Mouse (Mus musculus) MEL (cell line): ENCODE data around the gene Mapk1. TPM values are rescaled to one million over a fixed set of nuclear protein-coding genes. Genes with fewer than 3 reads are reported as not detected.

ENCODE experiments used
- DNase-seq: peaks from one replicate; pipeline ENCODE4 v3.0.0; 2011; ENCODE audit warnings: low read depth, low spot score
- H3K27ac ChIP-seq: 2 replicates; pipeline ENCODE4 v1.5.1; 2012; ENCODE audit warnings: low read depth, mild to moderate bottlenecking, control low read depth, low read length, moderate library complexity; ENCODE audit not compliant: control insufficient read depth
- H3K27me3 ChIP-seq, 2 experiments: fragments of 150-350 bp in 1 of 2; sonication (generic) in 1 of 2; 2 replicates each; pipeline ENCODE4 v1.6.1; 2012; ENCODE audit warnings: low read length in 2 of 2, mild to moderate bottlenecking in 2 of 2, improper control_type of control experiment in 1 of 2, moderate library complexity in 1 of 2; ENCODE audit not compliant: insufficient read depth in 2 of 2, control insufficient read depth in 1 of 2
- H3K36me3 ChIP-seq, 2 experiments: 2 replicates each; pipeline ENCODE4 v1.6.1; 2012 to 2014; ENCODE audit warnings: low read length in 2 of 2, improper control_type of control experiment in 1 of 2, inconsistent platforms in 1 of 2, mild to moderate bottlenecking in 1 of 2; ENCODE audit not compliant: insufficient read depth in 2 of 2, control insufficient read depth in 1 of 2
- H3K4me1 ChIP-seq, 2 experiments: fragments of 150-350 bp in 1 of 2; sonication (generic) in 1 of 2; 2 replicates each; pipeline ENCODE4 v1.6.1; 2012; ENCODE audit warnings: low read length in 2 of 2, improper control_type of control experiment in 1 of 2, mild to moderate bottlenecking in 1 of 2; ENCODE audit not compliant: insufficient read depth in 2 of 2, control insufficient read depth in 1 of 2
- H3K4me3 ChIP-seq, 2 experiments: fragments of 150-350 bp in 1 of 2; sonication (generic) in 1 of 2; 2 replicates each; pipeline ENCODE4 v1.5.1; 2012; ENCODE audit warnings: low read depth in 2 of 2, low read length in 2 of 2, mild to moderate bottlenecking in 2 of 2, moderate library complexity in 2 of 2, control low read depth in 1 of 2, improper control_type of control experiment in 1 of 2; ENCODE audit not compliant: control insufficient read depth in 1 of 2, insufficient read depth in 1 of 2
- H3K79me2 ChIP-seq: 2 replicates; pipeline ENCODE4 v1.6.1; 2012; ENCODE audit warnings: mild to moderate bottlenecking, low read length, moderate library complexity; ENCODE audit not compliant: control insufficient read depth, poor library complexity, insufficient read depth
- H3K9ac ChIP-seq: 2 replicates; pipeline ENCODE4 v1.6.1; 2012; ENCODE audit warnings: low read depth, mild to moderate bottlenecking, control low read depth, low read length, moderate library complexity; ENCODE audit not compliant: control insufficient read depth, poor library complexity, severe bottlenecking
- H3K9me3 ChIP-seq: fragments of 150-350 bp; sonication (generic); replicated peaks from 2 replicates; pipeline ENCODE4 v1.6.1; 2012; ENCODE audit warnings: mild to moderate bottlenecking, low read length, improper control_type of control experiment, moderate library complexity; ENCODE audit not compliant: insufficient read depth
- BHLHE40 ChIP-seq: IDR thresholded peaks from 2 replicates; pipeline ENCODE4 v1.6.1; 2012; ENCODE audit warnings: low read depth, mild to moderate bottlenecking, inconsistent platforms, low read length, improper control_type of control experiment, borderline replicate concordance
- CHD1 ChIP-seq: IDR thresholded peaks from 2 replicates; pipeline ENCODE4 v1.6.1; 2012; ENCODE audit warnings: low read depth, mild to moderate bottlenecking, inconsistent platforms, low read length, improper control_type of control experiment
- CHD2 ChIP-seq: IDR thresholded peaks from 2 replicates; pipeline ENCODE4 v1.6.1; 2011; ENCODE audit warnings: low read length, improper control_type of control experiment
- CTCF ChIP-seq, 3 experiments: IDR thresholded peaks in 2 of 3; conservative IDR thresholded peaks in 1 of 3; 2 replicates each; pipeline ENCODE4 v1.5.1; 2011 to 2012; ENCODE audit warnings: low read length in 3 of 3, low read depth in 2 of 3, mild to moderate bottlenecking in 2 of 3, improper control_type of control experiment in 1 of 3, inconsistent platforms in 1 of 3, mixed read lengths in 1 of 3, moderate library complexity in 1 of 3; ENCODE audit not compliant: control insufficient read depth in 1 of 3, insufficient read depth in 1 of 3, poor library complexity in 1 of 3, severe bottlenecking in 1 of 3
- E2F4 ChIP-seq: IDR thresholded peaks from 2 replicates; pipeline ENCODE4 v1.6.1; 2011; ENCODE audit warnings: low read depth, low read length, improper control_type of control experiment, borderline replicate concordance
- ELF1 ChIP-seq: IDR thresholded peaks from 2 replicates; pipeline ENCODE4 v1.6.1; 2014; ENCODE audit warnings: low read depth, mild to moderate bottlenecking, inconsistent platforms, low read length, improper control_type of control experiment, moderate library complexity
- EP300 ChIP-seq, 2 experiments: IDR thresholded peaks; 2 replicates each; pipeline ENCODE4 v1.6.1; 2011; ENCODE audit warnings: improper control_type of control experiment in 2 of 2, low read length in 2 of 2, low read depth in 1 of 2, mild to moderate bottlenecking in 1 of 2
- ETS1 ChIP-seq: IDR thresholded peaks from 2 replicates; pipeline ENCODE4 v1.6.1; 2012; ENCODE audit warnings: low read depth, mild to moderate bottlenecking, inconsistent platforms, low read length, improper control_type of control experiment, moderate library complexity
- GABPA ChIP-seq: IDR thresholded peaks from 2 replicates; pipeline ENCODE4 v1.6.1; 2012; ENCODE audit warnings: low read depth, mild to moderate bottlenecking, inconsistent platforms, low read length, improper control_type of control experiment, moderate library complexity
- GATA1 ChIP-seq: IDR thresholded peaks from 2 replicates; pipeline ENCODE4 v1.6.1; 2011; ENCODE audit warnings: low read depth, low read length, improper control_type of control experiment
- HCFC1 ChIP-seq: IDR thresholded peaks from 2 replicates; pipeline ENCODE4 v1.6.1; 2012; ENCODE audit warnings: low read depth, mild to moderate bottlenecking, inconsistent platforms, low read length, improper control_type of control experiment, moderate library complexity
- JUND ChIP-seq: IDR thresholded peaks from 2 replicates; pipeline ENCODE4 v1.6.1; 2011; ENCODE audit warnings: low read depth, mild to moderate bottlenecking, improper control_type of control experiment, low read length
- KAT2A ChIP-seq: conservative IDR thresholded peaks from 2 replicates; pipeline ENCODE4 v1.6.1; 2012; ENCODE audit warnings: low read depth, low read length, improper control_type of control experiment, inconsistent platforms
- MAFK ChIP-seq: IDR thresholded peaks from 2 replicates; pipeline ENCODE4 v1.6.1; 2011; ENCODE audit warnings: low read depth, mild to moderate bottlenecking, low read length, improper control_type of control experiment, borderline replicate concordance
- MAX ChIP-seq: IDR thresholded peaks from 2 replicates; pipeline ENCODE4 v1.6.1; 2011; ENCODE audit warnings: low read length, improper control_type of control experiment
- MAZ ChIP-seq: IDR thresholded peaks from 2 replicates; pipeline ENCODE4 v1.6.1; 2012; ENCODE audit warnings: low read depth, mild to moderate bottlenecking, inconsistent platforms, low read length, improper control_type of control experiment
- MEF2A ChIP-seq: IDR thresholded peaks from 2 replicates; pipeline ENCODE4 v1.6.1; 2014; ENCODE audit warnings: low read depth, mild to moderate bottlenecking, inconsistent platforms, low read length, improper control_type of control experiment; ENCODE audit not compliant: poor library complexity, insufficient replicate concordance, severe bottlenecking; ENCODE audit errors: extremely low read depth
- MXI1 ChIP-seq: IDR thresholded peaks from 2 replicates; pipeline ENCODE4 v1.6.1; 2011; ENCODE audit warnings: mild to moderate bottlenecking, low read depth, low read length, improper control_type of control experiment
- MYB ChIP-seq: IDR thresholded peaks from 2 replicates; pipeline ENCODE4 v1.6.1; 2011; ENCODE audit warnings: mild to moderate bottlenecking, low read depth, low read length, improper control_type of control experiment
- MYC ChIP-seq: IDR thresholded peaks from 2 replicates; pipeline ENCODE4 v1.6.1; 2011; ENCODE audit warnings: low read depth, mild to moderate bottlenecking, low read length, improper control_type of control experiment, moderate library complexity
- NELFE ChIP-seq: IDR thresholded peaks from 2 replicates; pipeline ENCODE4 v1.6.1; 2011; ENCODE audit warnings: low read depth, low read length, improper control_type of control experiment
- POLR2A ChIP-seq, 2 experiments: IDR thresholded peaks; 2 replicates each; pipeline ENCODE4 v1.6.1; 2011 to 2012; ENCODE audit warnings: low read length in 2 of 2, mild to moderate bottlenecking in 2 of 2, control low read depth in 1 of 2, improper control_type of control experiment in 1 of 2, low read depth in 1 of 2, moderate library complexity in 1 of 2; ENCODE audit not compliant: control insufficient read depth in 1 of 2, insufficient read depth in 1 of 2, poor library complexity in 1 of 2
- POLR2AphosphoS2 ChIP-seq: IDR thresholded peaks from 2 replicates; pipeline ENCODE4 v1.6.1; 2011; ENCODE audit warnings: low read length, improper control_type of control experiment
- POLR2AphosphoS5 ChIP-seq: IDR thresholded peaks from 2 replicates; pipeline ENCODE4 v1.6.1; 2012; ENCODE audit warnings: low read depth, borderline replicate concordance, mild to moderate bottlenecking, inconsistent platforms, low read length, moderate library complexity, mixed read lengths
- RAD21 ChIP-seq: IDR thresholded peaks from 2 replicates; pipeline ENCODE4 v1.6.1; 2011; ENCODE audit warnings: mild to moderate bottlenecking, low read depth, low read length, improper control_type of control experiment
- RCOR1 ChIP-seq: IDR thresholded peaks from 2 replicates; pipeline ENCODE4 v1.6.1; 2012; ENCODE audit warnings: low read depth, mild to moderate bottlenecking, inconsistent platforms, low read length, improper control_type of control experiment
- SIN3A ChIP-seq: IDR thresholded peaks from 2 replicates; pipeline ENCODE4 v1.6.1; 2012; ENCODE audit warnings: low read length, improper control_type of control experiment, inconsistent platforms
- SMC3 ChIP-seq: IDR thresholded peaks from 2 replicates; pipeline ENCODE4 v1.6.1; 2011; ENCODE audit warnings: low read depth, low read length, improper control_type of control experiment
- TAL1 ChIP-seq: IDR thresholded peaks from 2 replicates; pipeline ENCODE4 v1.6.1; 2012; ENCODE audit warnings: mild to moderate bottlenecking, inconsistent platforms, low read length, moderate library complexity, mixed read lengths
- TBP ChIP-seq: IDR thresholded peaks from 2 replicates; pipeline ENCODE4 v1.8.0; 2011; ENCODE audit warnings: low read depth, low read length, improper control_type of control experiment
- TCF12 ChIP-seq: IDR thresholded peaks from 2 replicates; pipeline ENCODE4 v1.6.1; 2014; ENCODE audit warnings: low read depth, mild to moderate bottlenecking, inconsistent platforms, low read length, improper control_type of control experiment, moderate library complexity
- UBTF ChIP-seq: IDR thresholded peaks from 2 replicates; pipeline ENCODE4 v1.6.1; 2012; ENCODE audit warnings: low read depth, mild to moderate bottlenecking, inconsistent platforms, low read length, improper control_type of control experiment, moderate library complexity, borderline replicate concordance; ENCODE audit not compliant: insufficient read depth
- USF1 ChIP-seq: IDR thresholded peaks from 2 replicates; pipeline ENCODE4 v1.6.1; 2014; ENCODE audit warnings: low read depth, mild to moderate bottlenecking, inconsistent platforms, low read length, improper control_type of control experiment, moderate library complexity
- USF2 ChIP-seq, 2 experiments: IDR thresholded peaks; 2 replicates each; pipeline ENCODE4 v1.6.1; 2011 to 2012; ENCODE audit warnings: improper control_type of control experiment in 2 of 2, low read length in 2 of 2, borderline replicate concordance in 1 of 2, inconsistent platforms in 1 of 2, low read depth in 1 of 2, mild to moderate bottlenecking in 1 of 2; ENCODE audit not compliant: insufficient read depth in 1 of 2
- ZC3H11A ChIP-seq: IDR thresholded peaks from 2 replicates; pipeline ENCODE4 v1.6.1; 2012; ENCODE audit warnings: low read depth, mild to moderate bottlenecking, inconsistent platforms, low read length, improper control_type of control experiment
- ZKSCAN1 ChIP-seq: IDR thresholded peaks from 2 replicates; pipeline ENCODE4 v1.6.1; 2012; ENCODE audit warnings: low read depth, mild to moderate bottlenecking, inconsistent platforms, low read length, improper control_type of control experiment, moderate library complexity
- ZMIZ1 ChIP-seq: IDR thresholded peaks from 2 replicates; pipeline ENCODE4 v1.6.1; 2012; ENCODE audit warnings: low read depth, mild to moderate bottlenecking, inconsistent platforms, low read length, improper control_type of control experiment, moderate library complexity
- ZNF384 ChIP-seq: IDR thresholded peaks from 2 replicates; pipeline ENCODE4 v1.6.1; 2012; ENCODE audit warnings: low read depth, mild to moderate bottlenecking, inconsistent platforms, low read length, improper control_type of control experiment
- polyA plus RNA-seq, 2 experiments: library from polyadenylated mRNA; stranded (reverse) in 1 of 2; unstranded in 1 of 2; fragments of >175 nt in 1 of 2; fragments of >200 nt in 1 of 2; gene quantifications; 2 replicates each; pipeline versions ENCODE4 v1.2.1 to v1.2.4; 2012; ENCODE audit warnings: low replicate concordance in 2 of 2, low read depth in 1 of 2; ENCODE audit not compliant: insufficient read length in 2 of 2, insufficient read depth in 1 of 2, missing spikeins in 1 of 2
- total RNA-seq: library from RNA; depleted of rRNA; stranded (reverse); fragments of 300-350 nt; gene quantifications from 2 replicates; pipeline ENCODE4 v1.2.3, GENCODE M21; 2012; rRNA removed

Mapk1 gene
- 125 and 131 TPM in 2 replicates for total RNA-seq
- polyA plus RNA-seq: 100 to 1,000 TPM; 144 to 225 TPM

DNA sequence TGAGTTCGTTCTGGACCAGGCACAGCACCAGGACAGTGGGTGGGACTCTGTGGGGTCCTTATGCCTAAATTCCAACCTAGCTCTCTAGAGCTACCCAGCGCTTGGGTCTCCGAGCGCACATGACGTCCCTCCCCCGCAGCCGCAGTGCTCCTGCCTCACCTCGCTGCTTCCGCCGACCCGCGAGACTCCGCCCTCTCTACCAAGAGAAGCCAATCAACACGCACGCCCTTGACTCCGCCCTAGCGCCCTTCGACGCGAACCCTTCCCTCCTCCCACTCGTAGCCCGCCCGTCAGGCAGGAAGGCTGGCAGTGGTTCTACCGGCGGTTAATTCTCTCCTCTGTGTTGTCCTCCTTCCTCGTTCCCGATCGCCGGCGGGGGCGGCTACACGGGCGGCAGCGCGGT lies at the start of gene Mapk1:
TSS of gene Mapk1 (plus strand) at position 252 of the 403 bp plus-strand sequence.
- Histone ChIP-seq H3K79me2 (peaks cover 41% of the 10 kb centered on the region), H3K4me1 (peaks cover 11 to 16% of the 10 kb centered on the region in 2 experiments), H3K9me3 (no peaks in the 10 kb centered on the region), H3K27ac (peak within 1 kb of the TSS; percentile 70), H3K36me3 (peaks cover 15 to 25% of the 10 kb centered on the region in 2 experiments), H3K27me3 (no peaks in the 10 kb centered on the region), H3K4me3 (peak within 1 kb of the TSS; percentile 70 to 90), H3K9ac (peak within 1 kb of the TSS; percentile 86)
- peak; percentile 98 for DNase-seq
- TF ChIP-seq BHLHE40: no peak
- no peak for TF ChIP-seq RCOR1
- TF ChIP-seq UBTF: no peak
- TF ChIP-seq ZC3H11A: no peak
- TF ChIP-seq CTCF (IDR thresholded peaks at IDR 0.05 in 2 of 3, conservative IDR thresholded peaks at IDR 0.05 in 1 of 3; ENCODE audit: control insufficient read depth in 1 of 3, insufficient read depth in 1 of 3, low read depth in 2 of 3, low read length in 3 of 3, poor library complexity in 1 of 3, severe bottlenecking in 1 of 3): no peak
- TF ChIP-seq MAFK: no peak
- 0 out of 2 replicates have a peak, but pooled peaks have one; percentile 47 for TF ChIP-seq ETS1
- TF ChIP-seq POLR2AphosphoS5: no peak
- peak; percentile 74 for TF ChIP-seq MAX
- TF ChIP-seq POLR2AphosphoS2: peak; percentile 96
- peak; percentile 77 for TF ChIP-seq ELF1
- no peak for TF ChIP-seq GABPA
- no peak for TF ChIP-seq EP300 (IDR thresholded peaks at IDR 0.05; ENCODE audit: low read depth in 1 of 2, low read length in 2 of 2)
- no peak for TF ChIP-seq TAL1
- no peak for TF ChIP-seq ZNF384
- peak; percentile 99 for TF ChIP-seq NELFE
- peak; percentile 95 for TF ChIP-seq ZMIZ1
- TF ChIP-seq MAZ: peak; percentile 77
- TF ChIP-seq TBP: peak; percentile 94
- TF ChIP-seq TCF12: peak; percentile 83
- TF ChIP-seq MYB: no peak
- peak; percentile 96 to 97 for TF ChIP-seq POLR2A (IDR thresholded peaks at IDR 0.05; ENCODE audit: control insufficient read depth in 1 of 2, insufficient read depth in 1 of 2, low read depth in 1 of 2, low read length in 2 of 2, poor library complexity in 1 of 2)
- TF ChIP-seq JUND: no peak
- no peak for TF ChIP-seq MEF2A
- TF ChIP-seq SMC3: no peak
- TF ChIP-seq HCFC1: peak; percentile 76
- no peak for TF ChIP-seq E2F4
- TF ChIP-seq MXI1: peak; percentile 84
- no peak for TF ChIP-seq CHD1
- no peak for TF ChIP-seq CHD2
- peak; percentile 60; the same call in 1 of the 2 replicates for TF ChIP-seq MYC
- TF ChIP-seq GATA1: no peak
- TF ChIP-seq ZKSCAN1: no peak
- TF ChIP-seq SIN3A: peak; percentile 82
- TF ChIP-seq RAD21: no peak
- no peak for TF ChIP-seq USF2 (IDR thresholded peaks at IDR 0.05; ENCODE audit: borderline replicate concordance in 1 of 2, insufficient read depth in 1 of 2, low read depth in 1 of 2, low read length in 2 of 2)
- peak; percentile 68 for TF ChIP-seq USF1
- peak; percentile 67 for TF ChIP-seq KAT2A
